Mouse (Mus musculus) layer of hippocampus, postnatal 10 days (tissue): ENCODE results near the gene Id2. TPM values are rescaled to one million over a fixed set of nuclear protein-coding genes. Genes with fewer than 3 reads are reported as not detected.

Experiments used
- DNase-seq, 2 experiments: peaks; one replicate each; pipeline ENCODE4 v3.0.0; 2021; ENCODE audit warnings: low spot score in 2 of 2
- total RNA-seq, 2 experiments: library from RNA; stranded (reverse); gene quantifications; 2 replicates each; pipeline ENCODE4 v1.2.3; 2021

The Id2 gene
- total RNA-seq, 2 experiments from 2014 or later: 104 to 111 TPM

- DNase-seq: no peak
Measured at GRCm38 (mm10) chr12:25086966-25087365, 10.0 kb downstream of the Id2 start.

GRCm38 (mm10) chr12:25083260-25084178 is 13.4 kb downstream of the Id2 start:
- DNase-seq: no peak

- DNase-seq: no peak
Measured at GRCm38 (mm10) chr12:25074344-25074743, 22.6 kb downstream of the Id2 start.

GRCm38 (mm10) chr12:25073374-25073773 is 23.6 kb downstream of the Id2 start:
- no peak for DNase-seq

- DNase-seq: no peak
Measured at GRCm38 (mm10) chr12:25062264-25062663, 34.7 kb downstream of the Id2 start.

GRCm38 (mm10) chr12:25060901-25061300 is 36.0 kb downstream of the Id2 start:
- no peak for DNase-seq

GRCm38 (mm10) chr12:25059487-25060200 is 37.3 kb downstream of the Id2 start:
- DNase-seq: no peak

- DNase-seq: no peak
Measured at GRCm38 (mm10) chr12:25054963-25055362, 42.0 kb downstream of the Id2 start.

- no peak for DNase-seq
Measured at GRCm38 (mm10) chr12:25054511-25054910, 42.4 kb downstream of the Id2 start.

- no peak for DNase-seq
Measured at GRCm38 (mm10) chr12:25049253-25049652, 47.7 kb downstream of the Id2 start.

GRCm38 (mm10) chr12:25044579-25044978 is 52.4 kb downstream of the Id2 start:
- DNase-seq: no peak

GRCm38 (mm10) chr12:25044056-25044455 is 52.9 kb downstream of the Id2 start:
- no peak for DNase-seq

Other genes with a start within 250 kb of the Id2 start
- 100 to 1,000 TPM; 334 to 351 TPM for gene Kidins220, start 122.2 kb downstream of the Id2 start, total RNA-seq